Mouse (Mus musculus): ENCODE results near the gene Sgk2. TPM values are rescaled to one million over a fixed set of nuclear protein-coding genes. Genes with fewer than 3 reads are reported as not detected.

Gene Sgk2
- total RNA-seq, 2 experiments from 2014 or later = not detected

DNA sequence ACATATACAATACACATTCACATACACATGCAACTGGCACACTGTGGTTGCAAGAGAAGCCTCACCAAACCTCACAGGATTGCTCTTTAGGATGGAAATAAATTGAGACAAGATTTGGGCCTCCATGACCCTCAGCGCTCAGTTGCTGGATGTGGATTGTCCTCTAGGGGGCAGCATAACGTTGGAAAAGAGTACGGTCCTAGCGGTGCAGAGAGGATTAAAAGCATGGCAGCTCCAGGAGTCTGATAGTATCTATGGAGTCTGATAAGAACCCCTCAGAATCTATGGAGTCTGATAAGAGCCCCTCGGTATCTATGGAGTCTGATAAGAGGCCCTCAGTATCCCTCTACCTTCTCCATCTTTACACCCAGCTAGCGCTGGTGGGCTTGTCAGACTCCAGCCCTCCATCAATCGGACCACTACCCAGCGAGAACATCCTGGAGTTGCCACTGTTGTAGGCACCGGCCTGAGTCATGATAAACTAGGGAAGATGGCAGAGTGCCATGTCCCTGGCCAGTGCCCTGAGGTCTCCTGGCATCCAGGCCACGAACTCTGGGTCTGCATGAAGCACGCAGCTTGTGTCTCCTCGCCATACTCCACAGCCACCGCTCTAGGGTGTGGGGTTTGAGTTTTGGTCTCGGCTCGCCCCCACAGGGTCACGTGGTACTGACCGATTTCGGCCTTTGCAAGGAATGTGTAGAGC, 11.5 kb downstream of the Sgk2 start:
- Histone ChIP-seq H3K4me3 (peak overlapping the region; percentile 10; the same call in 1 of the 2 replicates), H3K27ac (no peak overlapping the region)
- intact Hi-C loops (cut with DNase I) = loop anchor here (1.0 kb wide), 1 partner anchor 76 kb away; no protein-coding TSS in a partner anchor
- TF ChIP-seq CTCF (IDR thresholded peaks at IDR 0.05) = peak; percentile 92
- DNase-seq = peak; percentile 47

DNA sequence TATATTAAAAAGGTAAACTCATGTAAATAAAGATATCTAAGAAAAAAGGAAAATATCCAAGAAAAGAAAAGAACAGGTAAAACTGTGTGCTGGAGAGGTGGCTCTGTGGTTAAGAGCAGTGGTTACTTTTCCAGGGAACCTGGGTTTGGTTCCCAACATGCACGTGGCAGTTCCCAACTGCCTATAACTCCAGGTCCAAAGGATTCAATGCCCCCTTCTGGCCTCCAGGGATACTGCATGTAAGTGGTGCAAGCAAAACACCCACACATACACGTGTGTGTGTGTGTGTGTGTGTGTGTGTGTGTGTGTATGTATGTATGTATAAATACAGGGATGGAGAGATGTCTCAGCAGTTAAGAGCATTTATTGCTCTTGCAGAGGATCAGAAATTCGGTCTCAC, 12.6 kb downstream of the Sgk2 start:
- no peak overlapping the region for H3K27ac ChIP-seq
- peak; percentile 47 for DNase-seq
- intact Hi-C loops (cut with DNase I) = loop anchor here (1.0 to 5.0 kb wide), 2 partner anchors 32 to 77 kb away; no protein-coding TSS in a partner anchor
- no peak overlapping the region for H3K4me3 ChIP-seq
- peak; percentile 71 for TF ChIP-seq CTCF (IDR thresholded peaks at IDR 0.05)

DNA sequence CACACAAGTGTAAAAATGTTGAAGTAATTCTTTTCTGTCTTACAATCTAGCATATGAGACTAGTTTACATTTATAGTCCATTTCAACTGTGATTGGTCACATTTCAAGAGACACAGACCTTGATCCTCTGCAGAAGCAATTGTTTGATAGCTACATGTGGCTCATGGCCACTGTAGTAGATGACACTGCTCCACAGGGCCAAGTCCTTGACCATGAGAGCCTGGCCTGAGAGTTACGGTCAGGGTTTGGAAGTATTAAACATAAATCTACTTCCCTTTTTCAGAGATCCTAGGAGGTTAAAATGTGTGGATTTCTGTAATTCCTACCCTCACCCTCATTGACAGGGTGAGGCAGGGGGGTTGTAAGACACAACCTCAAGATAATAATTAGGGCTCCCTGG, 13.9 kb downstream of the Sgk2 start:
- no peak for DNase-seq
- no peak overlapping the region for H3K27ac ChIP-seq
- H3K4me3 ChIP-seq = no peak overlapping the region
- TF ChIP-seq CTCF (IDR thresholded peaks at IDR 0.05) = no peak
- intact Hi-C loops (cut with DNase I) = loop anchor here (5.0 kb wide), 1 partner anchor 34 kb away; no protein-coding TSS in a partner anchor

DNA sequence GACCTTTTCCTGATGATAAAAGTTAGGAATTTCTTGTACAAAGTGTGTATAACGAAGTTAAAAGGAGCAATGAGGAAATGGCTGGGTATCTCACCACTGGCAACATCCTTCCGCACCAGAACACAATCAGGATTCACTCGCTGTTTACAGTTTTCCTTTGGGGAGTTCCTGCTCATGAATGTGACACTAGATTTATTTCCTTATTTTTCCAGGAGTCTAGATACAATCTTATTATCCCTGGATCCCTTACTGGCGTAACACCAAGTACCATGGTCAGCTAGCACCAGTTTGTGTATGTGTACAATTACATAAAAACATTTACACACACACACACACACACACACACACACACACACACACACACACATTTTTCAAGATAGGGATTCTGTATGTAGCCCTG, 20.2 kb downstream of the Sgk2 start:
- no peak overlapping the region for H3K27ac ChIP-seq
- H3K4me3 ChIP-seq = no peak overlapping the region
- no peak for TF ChIP-seq CTCF (IDR thresholded peaks at IDR 0.05)
- DNase-seq = no peak
- intact Hi-C loops (cut with DNase I) = no loop called here

DNA sequence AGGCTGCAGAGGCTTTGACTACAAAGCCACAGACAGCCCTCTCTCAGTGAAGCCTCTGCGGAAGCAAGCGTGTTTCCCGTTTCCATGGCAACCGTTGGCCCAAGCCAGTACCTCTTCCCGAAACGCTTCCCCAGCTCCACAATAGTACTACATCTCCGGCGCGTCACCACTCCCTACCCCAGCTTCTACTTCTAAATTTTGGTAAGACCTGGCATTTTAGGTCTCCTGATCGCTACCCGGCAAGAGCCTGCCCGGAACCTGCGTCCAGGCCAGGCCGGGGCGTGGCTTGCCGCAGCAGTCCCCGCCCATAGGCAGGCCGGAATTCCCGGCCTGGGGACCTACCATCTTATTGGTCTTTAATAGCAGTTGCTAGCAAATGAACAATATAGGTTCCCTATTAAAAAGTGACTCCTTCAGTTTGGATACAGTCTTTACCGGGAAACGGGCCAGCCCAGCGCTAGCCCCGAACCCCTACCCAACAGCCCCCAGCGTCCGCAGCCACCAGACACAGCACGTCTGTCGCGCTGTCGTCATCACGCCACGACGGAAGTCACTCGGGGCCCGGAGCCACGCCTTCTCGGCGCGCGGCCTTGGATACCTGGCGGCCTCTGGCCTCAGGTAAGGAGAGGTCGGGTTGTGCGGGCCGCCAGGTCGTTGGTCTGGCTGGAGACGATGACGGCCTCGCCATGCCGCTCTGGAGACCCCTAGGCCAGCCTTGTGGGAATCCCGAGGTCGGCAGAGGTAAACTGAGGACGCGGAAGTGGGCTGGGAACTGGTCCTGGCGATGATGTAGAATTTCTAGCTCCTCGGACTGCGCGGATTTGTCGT, 30.0 kb downstream of the Sgk2 start, which contains the start of gene Ift52:
Gene Ift52, plus strand, starts transcription at position 439 of the 828 bp plus-strand sequence.
- no peak for TF ChIP-seq CTCF (IDR thresholded peaks at IDR 0.05)
- H3K27ac ChIP-seq = peak within 1 kb of the TSS; percentile 90
- intact Hi-C loops (cut with DNase I) = loop anchor here (5.0 kb wide), 1 partner anchor 85 kb away; the partner anchor contains the start of gene Srsf6
- DNase-seq = peak; percentile 92
- peak within 1 kb of the TSS; percentile 93 for H3K4me3 ChIP-seq

DNA sequence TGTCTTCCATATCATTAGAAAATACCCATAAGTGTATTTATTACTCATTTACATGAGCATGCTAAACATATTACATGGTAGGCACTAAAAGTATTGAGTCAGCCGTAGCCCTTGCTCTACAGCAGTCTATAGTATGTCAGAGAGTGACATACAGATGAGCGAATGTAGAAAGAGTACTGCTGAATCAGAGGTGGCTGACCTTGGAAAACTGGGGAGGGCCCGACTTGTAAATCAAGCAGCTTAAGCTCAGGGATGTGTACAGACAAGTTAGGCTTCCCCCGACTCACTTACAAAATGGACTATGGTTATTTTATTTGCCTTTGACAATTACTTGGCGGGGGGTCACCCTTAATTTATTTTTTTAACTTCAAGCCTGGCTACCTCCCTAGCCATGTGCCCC, 44.2 kb downstream of the Sgk2 start:
- no peak for DNase-seq
- Histone ChIP-seq H3K4me3 (no peak overlapping the region), H3K27ac (no peak overlapping the region)
- intact Hi-C loops (cut with DNase I) = no loop called here
- TF ChIP-seq CTCF (IDR thresholded peaks at IDR 0.05) = no peak

DNA sequence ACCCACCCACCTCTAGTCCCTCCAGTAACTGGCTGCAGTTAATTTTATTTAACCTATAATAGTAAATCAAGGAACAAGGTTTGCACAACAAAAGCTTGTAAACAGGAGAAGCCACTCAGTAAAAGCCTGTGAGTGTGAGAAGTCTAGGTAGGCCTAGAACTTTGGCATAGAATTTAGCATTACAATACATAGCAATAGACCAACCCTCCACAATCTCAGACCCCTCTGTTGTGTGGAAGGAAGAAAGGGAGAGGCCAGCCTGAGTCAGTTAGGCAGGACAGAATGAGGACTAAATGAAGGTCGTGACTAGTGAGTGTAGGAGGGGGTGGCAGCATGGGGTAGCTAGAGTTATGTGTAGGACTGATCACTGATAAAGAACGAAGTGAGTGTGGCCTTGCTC, 44.6 kb downstream of the Sgk2 start:
- no peak for TF ChIP-seq CTCF (IDR thresholded peaks at IDR 0.05)
- H3K4me3 ChIP-seq = no peak overlapping the region
- intact Hi-C loops (cut with DNase I) = no loop called here
- no peak for DNase-seq
- H3K27ac ChIP-seq = no peak overlapping the region

DNA sequence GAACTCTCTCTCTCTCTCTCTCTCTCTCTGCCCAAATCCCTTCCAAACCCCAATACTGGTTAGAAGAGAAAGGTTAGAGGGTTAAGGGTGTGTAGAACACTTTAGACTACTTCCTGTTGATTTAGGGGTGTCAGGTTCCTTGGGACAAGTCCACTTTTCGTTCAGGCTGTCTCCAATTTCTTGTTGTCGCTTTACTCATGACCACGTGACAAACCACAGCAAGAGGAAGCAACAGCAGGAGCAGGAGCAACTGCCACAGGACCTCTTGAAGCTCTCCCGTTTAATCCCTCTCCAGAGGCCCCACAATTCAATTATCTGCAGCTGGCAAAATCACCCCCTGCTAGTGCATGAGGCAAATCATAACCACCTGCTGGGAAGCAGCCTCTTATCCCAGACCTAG, 45.5 kb downstream of the Sgk2 start:
- no peak for TF ChIP-seq CTCF (IDR thresholded peaks at IDR 0.05)
- Histone ChIP-seq H3K4me3 (no peak overlapping the region), H3K27ac (no peak overlapping the region)
- no peak for DNase-seq
- intact Hi-C loops (cut with DNase I) = no loop called here

DNA sequence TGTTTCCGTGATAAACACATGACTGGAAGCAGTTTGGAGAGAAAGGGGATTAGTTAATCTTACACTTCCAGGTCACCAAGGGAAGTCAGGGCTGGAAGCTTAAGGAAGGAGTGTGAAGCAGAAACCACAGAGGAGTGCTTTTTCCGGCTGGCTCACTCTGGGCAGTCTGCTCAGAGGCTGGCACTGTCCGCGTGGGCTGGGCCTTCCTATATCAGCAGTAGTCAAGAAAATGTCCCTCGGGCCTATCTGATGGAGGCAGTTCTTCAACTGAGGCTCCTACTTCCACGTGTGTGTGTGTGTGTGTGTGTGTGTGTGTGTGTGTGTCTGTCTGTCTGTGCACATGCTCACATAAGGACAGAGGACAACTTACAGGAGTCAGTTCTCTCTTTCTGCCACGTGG, 52.8 kb downstream of the Sgk2 start:
- no peak for TF ChIP-seq CTCF (IDR thresholded peaks at IDR 0.05)
- H3K4me3 ChIP-seq = no peak overlapping the region
- intact Hi-C loops (cut with DNase I) = no loop called here
- no peak for DNase-seq
- H3K27ac ChIP-seq = no peak overlapping the region

DNA sequence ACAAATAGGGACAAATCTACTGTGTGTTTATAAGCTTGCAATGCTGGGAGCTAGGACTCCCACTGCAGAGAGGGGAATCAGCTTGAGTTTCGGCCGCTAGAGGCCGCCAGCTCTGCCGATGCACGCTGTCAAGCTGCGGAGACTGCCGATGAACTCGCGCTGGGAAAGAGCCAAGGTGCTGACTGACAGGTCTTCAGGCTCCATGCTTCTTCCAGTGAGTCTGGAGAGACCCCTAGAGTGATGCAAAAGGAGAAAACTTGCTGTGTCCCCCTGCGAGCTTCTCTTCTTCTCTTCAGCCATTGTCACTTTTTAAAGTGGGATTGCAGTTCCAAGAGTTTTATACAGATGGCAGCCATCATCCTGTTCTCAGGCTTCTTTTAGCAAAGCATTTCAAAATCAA, 61.0 kb downstream of the Sgk2 start:
- no peak overlapping the region for H3K27ac ChIP-seq
- H3K4me3 ChIP-seq = peak overlapping the region; percentile 44
- TF ChIP-seq CTCF (IDR thresholded peaks at IDR 0.05) = peak; percentile 86
- DNase-seq = peak; percentile 82
- intact Hi-C loops (cut with DNase I) = no loop called here

DNA sequence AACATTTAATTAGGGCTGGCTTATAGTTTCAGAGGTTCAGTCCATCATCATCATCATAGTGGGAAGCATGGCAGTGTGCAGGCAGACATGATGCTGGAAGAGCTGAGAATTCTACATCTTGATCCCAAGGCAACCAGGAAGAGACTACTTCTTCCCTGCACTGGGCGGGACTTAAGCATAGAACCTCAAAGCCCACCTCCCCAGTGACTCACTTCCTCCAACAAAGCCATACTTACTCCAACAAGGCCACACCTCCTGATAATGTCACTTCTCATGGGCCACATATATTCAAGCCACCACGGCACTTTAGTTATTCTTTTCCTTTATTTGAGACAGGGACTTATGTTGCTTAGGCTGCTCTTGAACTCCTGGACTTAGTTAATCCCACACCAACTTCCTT, 62.0 kb downstream of the Sgk2 start:
- intact Hi-C loops (cut with DNase I) = no loop called here
- no peak overlapping the region for H3K27ac ChIP-seq
- DNase-seq = no peak
- no peak overlapping the region for H3K4me3 ChIP-seq
- TF ChIP-seq CTCF (IDR thresholded peaks at IDR 0.05) = no peak

DNA sequence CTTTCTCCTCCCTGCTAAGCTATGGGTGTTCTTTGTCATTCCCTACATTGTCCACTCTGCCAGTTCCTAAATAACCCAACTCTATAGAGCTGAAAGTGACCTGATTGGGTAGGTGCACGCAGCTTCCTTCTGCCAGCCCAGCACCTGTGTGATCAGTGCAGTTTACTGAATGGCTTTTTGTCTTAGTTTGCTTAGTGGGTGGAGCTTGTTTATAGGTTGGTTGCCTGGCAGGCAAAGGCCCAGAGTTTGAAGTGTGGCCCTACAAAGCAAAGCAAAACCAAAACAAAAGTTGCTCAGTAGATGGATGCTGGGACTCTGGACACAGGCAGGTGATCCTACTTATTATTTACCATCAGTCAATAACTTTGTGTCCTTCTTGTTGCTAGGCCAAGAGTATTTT, 64.6 kb downstream of the Sgk2 start:
- Histone ChIP-seq H3K4me3 (no peak overlapping the region), H3K27ac (no peak overlapping the region)
- no peak for TF ChIP-seq CTCF (IDR thresholded peaks at IDR 0.05)
- DNase-seq = no peak
- intact Hi-C loops (cut with DNase I) = loop anchor here (5.0 kb wide), 1 partner anchor 351 kb away; no protein-coding TSS in a partner anchor

DNA sequence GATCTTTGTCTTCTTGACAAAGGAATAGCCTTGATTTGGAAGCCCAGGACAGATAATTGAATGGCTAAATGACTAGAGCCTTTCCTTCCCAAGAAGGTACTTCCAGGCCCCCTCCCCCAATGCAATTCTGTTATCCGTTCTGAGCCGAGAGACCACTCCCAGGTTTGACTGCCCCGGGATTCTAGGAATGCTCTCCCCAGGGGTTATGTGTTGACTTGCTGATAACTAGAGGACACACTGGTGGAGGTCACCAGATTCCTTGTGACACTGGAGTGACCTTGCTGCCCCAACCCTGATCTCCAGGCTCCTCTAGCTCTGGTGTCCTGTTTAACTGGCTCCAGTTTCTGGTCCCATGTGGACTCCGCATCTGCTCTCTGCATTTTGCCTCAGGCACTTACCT, 65.0 kb downstream of the Sgk2 start:
- intact Hi-C loops (cut with DNase I) = loop anchor here (5.0 kb wide), 1 partner anchor 350 kb away; no protein-coding TSS in a partner anchor
- no peak overlapping the region for H3K4me3 ChIP-seq
- TF ChIP-seq CTCF (IDR thresholded peaks at IDR 0.05) = no peak
- H3K27ac ChIP-seq = no peak overlapping the region
- DNase-seq = no peak
